Mouse (Mus musculus): ENCODE measurements around the gene Fgfr4. TPM values are rescaled to one million over a fixed set of nuclear protein-coding genes. Genes with fewer than 3 reads are reported as not detected.

Gene Fgfr4
- polyA plus RNA-seq, 1 experiment: 2.8 TPM

- Histone ChIP-seq H3K79me3 (ENCODE audit: low read depth) (no peaks in the 10 kb centered on the region), H3K79me2 (ENCODE audit: control insufficient read depth, insufficient read depth) (no peaks in the 10 kb centered on the region), H3K4me3 (ENCODE audit: insufficient read depth, poor library complexity, severe bottlenecking) (no peak overlapping the region), H3ac (ENCODE audit: control insufficient read depth, insufficient read length, low read depth) (no peak overlapping the region), H3K36me3 (ENCODE audit: control insufficient read depth, insufficient read depth) (no peaks in the 10 kb centered on the region), H3K27me3 (ENCODE audit: control insufficient read depth, insufficient read depth, insufficient read length) (no peaks in the 10 kb centered on the region)
- TF ChIP-seq MYOG (IDR thresholded peaks at IDR 0.05; ENCODE audit: control insufficient read depth, extremely low read depth, insufficient read length): no peak
- TF ChIP-seq MAX (IDR thresholded peaks at IDR 0.05): no peak
- TF ChIP-seq USF1 (IDR thresholded peaks at IDR 0.05; ENCODE audit: low read depth): no peak
- TF ChIP-seq FOSL1 (IDR thresholded peaks at IDR 0.05; ENCODE audit: insufficient read depth, low read length, poor library complexity, severe bottlenecking): no peak
- TF ChIP-seq CTCF (IDR thresholded peaks at IDR 0.05; ENCODE audit: control insufficient read depth, insufficient read depth, insufficient read length): no peak
- TF ChIP-seq MYOD1 (IDR thresholded peaks at IDR 0.05; ENCODE audit: control insufficient read depth, insufficient read length, low read depth): no peak
- TF ChIP-seq CEBPB (IDR thresholded peaks at IDR 0.05; ENCODE audit: low read depth): no peak
These were observed 51.3 kb downstream of the Fgfr4 start for GRCm38 (mm10) chr13:55203740-55204139.

GRCm38 (mm10) chr13:55204667-55205389 lies 52.4 kb downstream of the Fgfr4 start:
- Histone ChIP-seq H3K36me3 (ENCODE audit: control insufficient read depth, insufficient read depth) (no peaks in the 10 kb centered on the region), H3K79me3 (ENCODE audit: low read depth) (no peaks in the 10 kb centered on the region), H3K4me3 (ENCODE audit: insufficient read depth, poor library complexity, severe bottlenecking) (no peak overlapping the region), H3ac (ENCODE audit: control insufficient read depth, insufficient read length, low read depth) (no peak overlapping the region), H3K27me3 (ENCODE audit: control insufficient read depth, insufficient read depth, insufficient read length) (no peaks in the 10 kb centered on the region), H3K79me2 (ENCODE audit: control insufficient read depth, insufficient read depth) (no peaks in the 10 kb centered on the region)
- TF ChIP-seq MYOD1 (IDR thresholded peaks at IDR 0.05; ENCODE audit: control insufficient read depth, insufficient read length, low read depth) (no peak), MYOG (IDR thresholded peaks at IDR 0.05; ENCODE audit: control insufficient read depth, extremely low read depth, insufficient read length) (no peak), FOSL1 (IDR thresholded peaks at IDR 0.05; ENCODE audit: insufficient read depth, low read length, poor library complexity, severe bottlenecking) (no peak), CTCF (IDR thresholded peaks at IDR 0.05; ENCODE audit: control insufficient read depth, insufficient read depth, insufficient read length) (no peak), CEBPB (IDR thresholded peaks at IDR 0.05; ENCODE audit: low read depth) (no peak), MAX (IDR thresholded peaks at IDR 0.05) (no peak), USF1 (IDR thresholded peaks at IDR 0.05; ENCODE audit: low read depth) (no peak)

- Histone ChIP-seq H3K36me3 (ENCODE audit: control insufficient read depth, insufficient read depth) (no peaks in the 10 kb centered on the region), H3K27me3 (ENCODE audit: control insufficient read depth, insufficient read depth, insufficient read length) (no peaks in the 10 kb centered on the region), H3K79me2 (ENCODE audit: control insufficient read depth, insufficient read depth) (no peaks in the 10 kb centered on the region), H3ac (ENCODE audit: control insufficient read depth, insufficient read length, low read depth) (no peak overlapping the region), H3K4me3 (ENCODE audit: insufficient read depth, poor library complexity, severe bottlenecking) (no peak overlapping the region), H3K79me3 (ENCODE audit: low read depth) (no peaks in the 10 kb centered on the region)
- no peak for TF ChIP-seq CEBPB (IDR thresholded peaks at IDR 0.05; ENCODE audit: low read depth)
- no peak for TF ChIP-seq FOSL1 (IDR thresholded peaks at IDR 0.05; ENCODE audit: insufficient read depth, low read length, poor library complexity, severe bottlenecking)
- no peak for TF ChIP-seq MAX (IDR thresholded peaks at IDR 0.05)
- TF ChIP-seq CTCF (IDR thresholded peaks at IDR 0.05; ENCODE audit: control insufficient read depth, insufficient read depth, insufficient read length): no peak
- TF ChIP-seq USF1 (IDR thresholded peaks at IDR 0.05; ENCODE audit: low read depth): no peak
- no peak for TF ChIP-seq MYOG (IDR thresholded peaks at IDR 0.05; ENCODE audit: control insufficient read depth, extremely low read depth, insufficient read length)
- TF ChIP-seq MYOD1 (IDR thresholded peaks at IDR 0.05; ENCODE audit: control insufficient read depth, insufficient read length, low read depth): no peak
These were observed 53.2 kb downstream of the Fgfr4 start for GRCm38 (mm10) chr13:55205448-55206205.

- TF ChIP-seq USF1 (IDR thresholded peaks at IDR 0.05; ENCODE audit: low read depth) (no peak), CEBPB (IDR thresholded peaks at IDR 0.05; ENCODE audit: low read depth) (no peak), MYOG (IDR thresholded peaks at IDR 0.05; ENCODE audit: control insufficient read depth, extremely low read depth, insufficient read length) (no peak), CTCF (IDR thresholded peaks at IDR 0.05; ENCODE audit: control insufficient read depth, insufficient read depth, insufficient read length) (no peak), MAX (IDR thresholded peaks at IDR 0.05) (no peak), MYOD1 (IDR thresholded peaks at IDR 0.05; ENCODE audit: control insufficient read depth, insufficient read length, low read depth) (no peak), FOSL1 (IDR thresholded peaks at IDR 0.05; ENCODE audit: insufficient read depth, low read length, poor library complexity, severe bottlenecking) (no peak)
- no peak overlapping the region for H3ac ChIP-seq (ENCODE audit: control insufficient read depth, insufficient read length, low read depth)
- H3K79me3 ChIP-seq (ENCODE audit: low read depth): peaks cover 3% of the 10 kb centered on the region
- H3K4me3 ChIP-seq (ENCODE audit: insufficient read depth, poor library complexity, severe bottlenecking): no peak overlapping the region
- no peaks in the 10 kb centered on the region for H3K27me3 ChIP-seq (ENCODE audit: control insufficient read depth, insufficient read depth, insufficient read length)
- H3K36me3 ChIP-seq (ENCODE audit: control insufficient read depth, insufficient read depth): peaks cover 7% of the 10 kb centered on the region
- peaks cover 15% of the 10 kb centered on the region for H3K79me2 ChIP-seq (ENCODE audit: control insufficient read depth, insufficient read depth)
These were observed 56.6 kb downstream of the Fgfr4 start for GRCm38 (mm10) chr13:55208837-55209648.

GRCm38 (mm10) chr13:55209649-55210192 lies 57.3 kb downstream of the Fgfr4 start, which contains the start of gene Nsd1:
Gene Nsd1, plus strand, starts transcription at chr13:55209782.
- Histone ChIP-seq H3K4me3 (ENCODE audit: insufficient read depth, poor library complexity, severe bottlenecking) (no peak within 1 kb of the TSS), H3K27me3 (ENCODE audit: control insufficient read depth, insufficient read depth, insufficient read length) (no peaks in the 10 kb centered on the region)
- TF ChIP-seq MYOG (IDR thresholded peaks at IDR 0.05; ENCODE audit: control insufficient read depth, extremely low read depth, insufficient read length) (no peak), MAX (IDR thresholded peaks at IDR 0.05) (no peak), CTCF (IDR thresholded peaks at IDR 0.05; ENCODE audit: control insufficient read depth, insufficient read depth, insufficient read length) (no peak), MYOD1 (IDR thresholded peaks at IDR 0.05; ENCODE audit: control insufficient read depth, insufficient read length, low read depth) (no peak), FOSL1 (IDR thresholded peaks at IDR 0.05; ENCODE audit: insufficient read depth, low read length, poor library complexity, severe bottlenecking) (no peak), USF1 (IDR thresholded peaks at IDR 0.05; ENCODE audit: low read depth) (no peak), CEBPB (IDR thresholded peaks at IDR 0.05; ENCODE audit: low read depth) (no peak)

More at GRCm38 (mm10) chr13:55209649-55210192, 57.3 kb downstream of the Fgfr4 start, which contains the start of gene Nsd1:
- H3K79me2 ChIP-seq (ENCODE audit: control insufficient read depth, insufficient read depth): peaks cover 21% of the 10 kb centered on the region
- peaks cover 10% of the 10 kb centered on the region for H3K79me3 ChIP-seq (ENCODE audit: low read depth)
- no peak within 1 kb of the TSS for H3ac ChIP-seq (ENCODE audit: control insufficient read depth, insufficient read length, low read depth)
- peaks cover 13% of the 10 kb centered on the region for H3K36me3 ChIP-seq (ENCODE audit: control insufficient read depth, insufficient read depth)

Measured in C2C12 (cell line).